Mouse (Mus musculus) left cerebral cortex, postnatal 14 days (tissue): Measurements from ENCODE around the gene Rpl10-ps3. TPM values are rescaled to one million over a fixed set of nuclear protein-coding genes. Genes with fewer than 3 reads are reported as not detected.

ENCODE experiments used
- DNase-seq, 2 experiments: peaks; one replicate each; pipeline ENCODE4 v3.0.0; 2021 to 2022; ENCODE audit warnings: low spot score in 2 of 2, mixed read lengths in 1 of 2
- intact Hi-C: fragments of 180-260 bp; cut with DNase I; formaldehyde crosslinking; loops from one replicate; pipeline ENCODE4 v1.15.1; 2025
- long read RNA-seq, 2 experiments: library from polyadenylated mRNA; stranded (forward); transcript quantifications; one replicate each; pipeline ENCODE4 v2.0.0; 2021
- total RNA-seq, 2 experiments: library from RNA; stranded (reverse); gene quantifications; 2 replicates each; pipeline ENCODE4 v1.2.3; 2021

Rpl10-ps3 gene
- 100 to 1,000 TPM; 327 to 341 TPM for total RNA-seq
- long read RNA-seq, experiment 1, transcript Rpl10-ps3-201 (1 exons, 768 nt): major isoform, 49 of 49 reads
- long read RNA-seq, experiment 1, partial matches to known transcripts: 0 of 49 reads
- long read RNA-seq, experiment 1, other reads (novel, unspliced or antisense): 0 of 49 reads
- long read RNA-seq, experiment 2, transcript Rpl10-ps3-201 (1 exons, 768 nt): major isoform, 40 of 40 reads
- long read RNA-seq, experiment 2, partial matches to known transcripts: 0 of 40 reads
- long read RNA-seq, experiment 2, other reads (novel, unspliced or antisense): 0 of 40 reads

- intact Hi-C loops: no loop called here
Observed at GRCm38 (mm10) chr9:50344868-50345267, at the start of gene Rpl10-ps3. Rpl10-ps3 (minus strand) TSS chr9:50344968.

GRCm38 (mm10) chr9:50375598-50375997 lies 30.8 kb upstream of the Rpl10-ps3 start:
- DNase-seq: peak in 1 of 2 experiments; percentile 11

More at GRCm38 (mm10) chr9:50344868-50345267, at the start of gene Rpl10-ps3:
- no peak for DNase-seq

GRCm38 (mm10) chr9:50374666-50375065 lies 29.9 kb upstream of the Rpl10-ps3 start:
- intact Hi-C loops: no loop called here

More at GRCm38 (mm10) chr9:50375598-50375997, 30.8 kb upstream of the Rpl10-ps3 start:
- intact Hi-C loops: no loop called here

GRCm38 (mm10) chr9:50368551-50369297 lies 24.0 kb upstream of the Rpl10-ps3 start:
- DNase-seq: no peak
- intact Hi-C loops: no loop called here

More at GRCm38 (mm10) chr9:50374666-50375065, 29.9 kb upstream of the Rpl10-ps3 start:
- peak; percentile 54 to 57 for DNase-seq

GRCm38 (mm10) chr9:50365059-50365780 lies 20.5 kb upstream of the Rpl10-ps3 start:
- intact Hi-C loops: no loop called here
- no peak for DNase-seq

GRCm38 (mm10) chr9:50363962-50364361 lies 19.2 kb upstream of the Rpl10-ps3 start:
- DNase-seq: no peak
- intact Hi-C loops: no loop called here

- DNase-seq: no peak
- intact Hi-C loops: no loop called here
Observed at GRCm38 (mm10) chr9:50363259-50363658, 18.5 kb upstream of the Rpl10-ps3 start.

- DNase-seq: no peak
- intact Hi-C loops: no loop called here
Observed at GRCm38 (mm10) chr9:50362556-50362955, 17.8 kb upstream of the Rpl10-ps3 start.

GRCm38 (mm10) chr9:50360370-50360769 lies 15.6 kb upstream of the Rpl10-ps3 start:
- DNase-seq: no peak
- intact Hi-C loops: no loop called here

GRCm38 (mm10) chr9:50357331-50357730 lies 12.6 kb upstream of the Rpl10-ps3 start:
- intact Hi-C loops: no loop called here
- no peak for DNase-seq

- DNase-seq: no peak
- intact Hi-C loops: no loop called here
Observed at GRCm38 (mm10) chr9:50351746-50352145, 7.0 kb upstream of the Rpl10-ps3 start.

GRCm38 (mm10) chr9:50350571-50350970 lies 5.8 kb upstream of the Rpl10-ps3 start:
- intact Hi-C loops: no loop called here
- no peak for DNase-seq

- DNase-seq: no peak
- intact Hi-C loops: no loop called here
Observed at GRCm38 (mm10) chr9:50349156-50349555, 4.4 kb upstream of the Rpl10-ps3 start.

- intact Hi-C loops: no loop called here
- DNase-seq: no peak
Observed at GRCm38 (mm10) chr9:50348256-50348655, 3.5 kb upstream of the Rpl10-ps3 start.

GRCm38 (mm10) chr9:50335539-50336325 lies 9.0 kb downstream of the Rpl10-ps3 start:
- intact Hi-C loops: no loop called here

GRCm38 (mm10) chr9:50333413-50333812 lies 11.4 kb downstream of the Rpl10-ps3 start:
- intact Hi-C loops: loop anchor here (2.0 kb wide), 1 partner anchor 105 kb away; no protein-coding TSS in a partner anchor
- DNase-seq: peak; percentile 38 to 61

More at GRCm38 (mm10) chr9:50335539-50336325, 9.0 kb downstream of the Rpl10-ps3 start:
- no peak for DNase-seq

- no peak for DNase-seq
- intact Hi-C loops: no loop called here
Observed at GRCm38 (mm10) chr9:50324355-50325225, 20.2 kb downstream of the Rpl10-ps3 start.

- intact Hi-C loops: no loop called here
- no peak for DNase-seq
Observed at GRCm38 (mm10) chr9:50320729-50321128, 24.0 kb downstream of the Rpl10-ps3 start.
